Mouse (Mus musculus): ENCODE results near the gene Prelp. TPM values are rescaled to one million over a fixed set of nuclear protein-coding genes. Genes with fewer than 3 reads are reported as not detected.

Prelp gene
- total RNA-seq, 2 experiments from 2014 or later, result 7.9 to 11.6 TPM

GRCm38 (mm10) chr1:133939708-133940107, 18.5 kb upstream of the Prelp start:
- intact Hi-C loops (cut with DNase I), result no loop called here
- no peak for DNase-seq (ENCODE audit: low spot score in 2 of 2)

- intact Hi-C loops (cut with DNase I), result no loop called here
- DNase-seq (ENCODE audit: low spot score in 2 of 2), result no peak
These were observed 15.0 kb upstream of the Prelp start for GRCm38 (mm10) chr1:133936169-133936568.

GRCm38 (mm10) chr1:133934354-133934963, 13.2 kb upstream of the Prelp start:
- intact Hi-C loops (cut with DNase I), result no loop called here
- no peak for DNase-seq (ENCODE audit: low spot score in 2 of 2)

- intact Hi-C loops (cut with DNase I), result no loop called here
- no peak for DNase-seq (ENCODE audit: low spot score in 2 of 2)
These were observed 12.3 kb upstream of the Prelp start for GRCm38 (mm10) chr1:133933301-133934195.

GRCm38 (mm10) chr1:133929980-133930379, 8.8 kb upstream of the Prelp start:
- DNase-seq (ENCODE audit: low spot score in 2 of 2), result no peak
- intact Hi-C loops (cut with DNase I), result no loop called here

- no peak for DNase-seq (ENCODE audit: low spot score in 2 of 2)
- intact Hi-C loops (cut with DNase I), result no loop called here
These were observed 4.0 kb upstream of the Prelp start for GRCm38 (mm10) chr1:133925223-133925622.

- DNase-seq (ENCODE audit: low spot score in 2 of 2), result peak; percentile 54 to 63
- intact Hi-C loops (cut with DNase I), result no loop called here
These were observed 3.1 kb upstream of the Prelp start for GRCm38 (mm10) chr1:133924141-133924875.

GRCm38 (mm10) chr1:133923071-133923470, 1.9 kb upstream of the Prelp start:
- no peak for DNase-seq (ENCODE audit: low spot score in 2 of 2)
- intact Hi-C loops (cut with DNase I), result no loop called here

GRCm38 (mm10) chr1:133920876-133921275, 338 bp downstream of the Prelp start:
- intact Hi-C loops (cut with DNase I), result no loop called here
- no peak for DNase-seq (ENCODE audit: low spot score in 2 of 2)

GRCm38 (mm10) chr1:133920401-133920800, 813 bp downstream of the Prelp start:
- intact Hi-C loops (cut with DNase I), result no loop called here
- DNase-seq (ENCODE audit: low spot score in 2 of 2), result no peak

GRCm38 (mm10) chr1:133918088-133918470, 3.1 kb downstream of the Prelp start:
- intact Hi-C loops (cut with DNase I), result no loop called here
- DNase-seq (ENCODE audit: low spot score in 2 of 2), result no peak

GRCm38 (mm10) chr1:133917456-133918087, 3.6 kb downstream of the Prelp start:
- no peak for DNase-seq (ENCODE audit: low spot score in 2 of 2)
- intact Hi-C loops (cut with DNase I), result no loop called here

- DNase-seq (ENCODE audit: low spot score in 2 of 2), result peak; percentile 59 to 63
- intact Hi-C loops (cut with DNase I), result no loop called here
These were observed 5.4 kb downstream of the Prelp start for GRCm38 (mm10) chr1:133915723-133916355.

GRCm38 (mm10) chr1:133915115-133915514, 6.1 kb downstream of the Prelp start:
- DNase-seq (ENCODE audit: low spot score in 2 of 2), result no peak
- intact Hi-C loops (cut with DNase I), result no loop called here

- intact Hi-C loops (cut with DNase I), result loop anchor here (5.0 kb wide), 2 partner anchors 49 to 189 kb away; no protein-coding TSS in a partner anchor
- DNase-seq (ENCODE audit: low spot score in 2 of 2), result no peak
These were observed 8.2 kb downstream of the Prelp start for GRCm38 (mm10) chr1:133913018-133913417.

- intact Hi-C loops (cut with DNase I), result loop anchor here (1.0 to 5.0 kb wide), 3 partner anchors 51 to 191 kb away; no protein-coding TSS in a partner anchor
- DNase-seq (ENCODE audit: low spot score in 2 of 2), result peak in 1 of 2 experiments; percentile 61
These were observed 9.8 kb downstream of the Prelp start for GRCm38 (mm10) chr1:133911456-133911855.

GRCm38 (mm10) chr1:133911008-133911407, 10.2 kb downstream of the Prelp start:
- intact Hi-C loops (cut with DNase I), result loop anchor here (1.0 to 5.0 kb wide), 3 partner anchors 51 to 191 kb away; no protein-coding TSS in a partner anchor
- no peak for DNase-seq (ENCODE audit: low spot score in 2 of 2)

GRCm38 (mm10) chr1:133910108-133910507, 11.1 kb downstream of the Prelp start:
- intact Hi-C loops (cut with DNase I), result loop anchor here (5.0 kb wide), 2 partner anchors 52 to 192 kb away; no protein-coding TSS in a partner anchor

More at GRCm38 (mm10) chr1:133910108-133910507, 11.1 kb downstream of the Prelp start:
- no peak for DNase-seq (ENCODE audit: low spot score in 2 of 2)

All from left cerebral cortex, postnatal 36 days (tissue).